1 mouse cellular context compared by ENCODE assay signal in genomic region chr11:54026491-54027041, GRCm38 (mm10).
TF ChIP-seq lines count a peak whose summit lies in the region.

No protein-coding gene starts in this region.

TF ChIP-seq in MEL, 35 proteins besides CTCF, POLR2A, EP300 and RAD21 (continued from another document):
- no peak for TF ChIP-seq USF2 (IDR thresholded peaks at IDR 0.05; ENCODE audit: borderline replicate concordance in 1 of 2, insufficient read depth in 1 of 2, low read depth in 1 of 2, low read length in 2 of 2)
- no peak for TF ChIP-seq NELFE (IDR thresholded peaks at IDR 0.05; ENCODE audit: low read depth, low read length)
- TF ChIP-seq MAX (IDR thresholded peaks at IDR 0.05; ENCODE audit: low read length): no peak
- TF ChIP-seq NRF1 (IDR thresholded peaks at IDR 0.05; ENCODE audit: insufficient read depth, low read depth, low read length, poor library complexity, severe bottlenecking): no peak
- TF ChIP-seq MXI1 (IDR thresholded peaks at IDR 0.05; ENCODE audit: low read depth, low read length): peak; percentile 81
- peak; percentile 82 for TF ChIP-seq RCOR1 (IDR thresholded peaks at IDR 0.05; ENCODE audit: low read depth, low read length)
- TF ChIP-seq HCFC1 (IDR thresholded peaks at IDR 0.05; ENCODE audit: low read depth, low read length): peak; percentile 51; the same call in 1 of the 2 replicates
- TF ChIP-seq ELF1 (IDR thresholded peaks at IDR 0.05; ENCODE audit: low read depth, low read length): no peak
- TF ChIP-seq UBTF (IDR thresholded peaks at IDR 0.05; ENCODE audit: borderline replicate concordance, insufficient read depth, low read depth, low read length): no peak
- no peak for TF ChIP-seq CHD2 (IDR thresholded peaks at IDR 0.05; ENCODE audit: low read length)
- TF ChIP-seq MAZ (IDR thresholded peaks at IDR 0.05; ENCODE audit: low read depth, low read length): peak; percentile 72; the same call in 1 of the 2 replicates
- TF ChIP-seq MYB (IDR thresholded peaks at IDR 0.05; ENCODE audit: low read depth, low read length): peak; percentile 80
- TF ChIP-seq TAL1 (IDR thresholded peaks at IDR 0.05; ENCODE audit: low read length): peak; percentile 93
- TF ChIP-seq BHLHE40 (IDR thresholded peaks at IDR 0.05; ENCODE audit: borderline replicate concordance, low read depth, low read length): peak; percentile 54; the same call in 1 of the 2 replicates
- TF ChIP-seq ZMIZ1 (IDR thresholded peaks at IDR 0.05; ENCODE audit: low read depth, low read length): 0 out of 2 replicates have a peak, but pooled peaks have one; percentile 49
- peak; percentile 90 for TF ChIP-seq SIN3A (IDR thresholded peaks at IDR 0.05; ENCODE audit: low read length)
- TF ChIP-seq POLR2AphosphoS5 (IDR thresholded peaks at IDR 0.05; ENCODE audit: borderline replicate concordance, low read depth, low read length): no peak
- TF ChIP-seq TBP (IDR thresholded peaks at IDR 0.05; ENCODE audit: low read depth, low read length): peak; percentile 39; the same call in 1 of the 2 replicates
- no peak for TF ChIP-seq USF1 (IDR thresholded peaks at IDR 0.05; ENCODE audit: low read depth, low read length)
- 0 out of 2 replicates have a peak, but pooled peaks have one; percentile 19 for TF ChIP-seq GABPA (IDR thresholded peaks at IDR 0.05; ENCODE audit: low read depth, low read length)
- TF ChIP-seq MEF2A (IDR thresholded peaks at IDR 0.05; ENCODE audit: extremely low read depth, insufficient replicate concordance, low read depth, low read length, poor library complexity, severe bottlenecking): no peak
- TF ChIP-seq ETS1 (IDR thresholded peaks at IDR 0.05; ENCODE audit: low read depth, low read length): peak; percentile 99
